Comparison of ENCODE assay signal across 12 mouse cellular contexts in genomic region chr3:83946848-83947247, GRCm38 (mm10).
DNase-seq lines count a peak whose midpoint lies in the region; ATAC-seq lines count a peak whose summit lies in the region.
"Had no signal": no experiment of that assay in that cellular context is flagged by ENCODE, and none has a peak within 500 bp of the region (broad histone marks: within the 10 kb centered on the region; RNA-seq: fewer than 3 reads in every experiment).

No protein-coding gene starts in this region.

- ATAC-seq in CD4-positive, CD25-positive, alpha-beta regulatory T cell, adult 4 months, result peak; percentile 60
- ATAC-seq in inflammation-experienced regulatory T-cells, adult 6 months, result peak; percentile 52
- no peak for ATAC-seq in erythroid progenitor cell, adult 5-6 weeks (replicated peaks; ENCODE audit: low FRiP score, poor library complexity, severe bottlenecking)

- DNase-seq in cerebellum, postnatal 10 days, result peak; percentile 36 to 72
- no peak for DNase-seq in cerebellum, adult 9-11 months
- DNase-seq in kidney, postnatal 14 days, result peak; percentile 13
- DNase-seq in kidney, postnatal 4 days, result no peak
- no peak for DNase-seq in right cerebral cortex, postnatal 25 days
- DNase-seq: cerebellum, adult 18-20 months; gastrocnemius, postnatal 10 days; kidney, adult 8-10 months; thymus, postnatal 36 days had no signal

Comparison
In these comparisons a context has a peak if more than half of its experiments do, and no peak if none do; other contexts are left out.
1. DNase-seq: peak in cerebellum, postnatal 10 days (2 of 2) and kidney, postnatal 14 days (single experiment); none in cerebellum, adult 9-11 months (single experiment), kidney, postnatal 4 days (0 of 2) and right cerebral cortex, postnatal 25 days (single experiment).